Mouse (Mus musculus) lung, postnatal 0 days (tissue): ENCODE results near the gene Erp44.

Experiments
- CTCF ChIP-seq: IDR thresholded peaks from 2 replicates; pipeline ENCODE4 v1.5.1; 2016; ENCODE audit warnings: antibody characterized with exemption, mild to moderate bottlenecking
- EP300 ChIP-seq: IDR thresholded peaks from 2 replicates; pipeline ENCODE4 v1.6.1; 2016; ENCODE audit warnings: antibody characterized with exemption, mild to moderate bottlenecking, control low read depth

DNA sequence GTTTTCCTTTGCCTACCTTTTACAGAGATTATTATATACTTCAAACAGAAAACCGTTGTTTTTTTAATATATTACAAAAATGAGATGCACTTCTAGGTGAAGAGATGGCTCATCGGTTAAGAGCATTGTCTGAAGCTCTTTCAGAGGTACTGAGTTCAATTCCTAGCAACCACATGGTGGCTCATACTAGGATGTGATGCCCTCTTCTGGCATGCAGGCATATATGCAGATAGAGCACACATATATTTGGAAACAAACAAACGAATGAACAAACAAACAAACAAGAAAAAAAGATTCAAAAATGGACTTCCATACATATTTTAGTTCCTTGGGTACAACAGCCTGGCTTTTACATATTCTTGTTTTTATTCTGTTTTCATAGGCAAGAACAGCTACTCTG lies 81.4 kb downstream of the Erp44 start:
- peak; percentile 48 for TF ChIP-seq CTCF
- no peak for TF ChIP-seq EP300
